Mouse (Mus musculus) thymus, adult 2 months (tissue): Measurements from ENCODE around the gene Coro1a. TPM values are rescaled to one million over a fixed set of nuclear protein-coding genes. Genes with fewer than 3 reads are reported as not detected.

Experiments used
- DNase-seq: peaks from one replicate; pipeline ENCODE4 v3.0.0; 2021
- H3K27ac ChIP-seq: fragments of 200-500 bp; 2 replicates; pipeline ENCODE4 v1.5.1; 2012; ENCODE audit warnings: low read length, control low read depth; ENCODE audit not compliant: control insufficient read depth, insufficient read depth
- H3K27me3 ChIP-seq: fragments of 200-500 bp; 2 replicates; pipeline ENCODE4 v1.6.1; 2012; ENCODE audit warnings: mild to moderate bottlenecking, low read length, moderate library complexity, mixed read lengths; ENCODE audit not compliant: control insufficient read depth, insufficient read depth
- H3K36me3 ChIP-seq: fragments of 200-500 bp; 2 replicates; pipeline ENCODE4 v1.6.1; 2012; ENCODE audit warnings: mild to moderate bottlenecking, low read length, moderate library complexity; ENCODE audit not compliant: control insufficient read depth, insufficient read depth
- H3K4me1 ChIP-seq: fragments of 200-500 bp; replicated peaks from 2 replicates; pipeline ENCODE4 v1.6.1; 2012; ENCODE audit warnings: low read length; ENCODE audit not compliant: control insufficient read depth, insufficient read depth
- H3K4me3 ChIP-seq: fragments of 200-500 bp; 2 replicates; pipeline ENCODE4 v1.5.1; 2012; ENCODE audit warnings: mild to moderate bottlenecking, low read length, control low read depth, moderate library complexity; ENCODE audit not compliant: control insufficient read depth, insufficient read depth
- CTCF ChIP-seq: fragments of 200-500 bp; IDR thresholded peaks from 2 replicates; pipeline ENCODE4 v1.5.1; 2012; ENCODE audit warnings: mild to moderate bottlenecking, control low read depth, low read length, moderate library complexity, borderline replicate concordance; ENCODE audit not compliant: control insufficient read depth, poor library complexity, insufficient read depth; ENCODE audit errors: extremely low read depth
- POLR2A ChIP-seq: fragments of 200-500 bp; IDR thresholded peaks from 2 replicates; pipeline ENCODE4 v1.6.1; 2012; ENCODE audit warnings: mild to moderate bottlenecking, low read length, control low read depth, moderate library complexity; ENCODE audit not compliant: control insufficient read depth, poor library complexity, insufficient read depth; ENCODE audit errors: extremely low read depth
- WGBS: fragments of 180-500 bp; shearing (Covaris S2); methylation state at CpG from one replicate; pipeline ENCODE4 v1.1.7; 2018; 5-methylcytosine and 5-hydroxymethylcytosine counted together
- polyA plus RNA-seq: library from polyadenylated mRNA; depleted of rRNA; stranded (reverse); fragments of >200 nt; gene quantifications from 2 replicates; pipeline ENCODE4 v1.2.3, GENCODE M21; 2012

Coro1a gene
- polyA plus RNA-seq, 1 experiment = 2,939 TPM

DNA sequence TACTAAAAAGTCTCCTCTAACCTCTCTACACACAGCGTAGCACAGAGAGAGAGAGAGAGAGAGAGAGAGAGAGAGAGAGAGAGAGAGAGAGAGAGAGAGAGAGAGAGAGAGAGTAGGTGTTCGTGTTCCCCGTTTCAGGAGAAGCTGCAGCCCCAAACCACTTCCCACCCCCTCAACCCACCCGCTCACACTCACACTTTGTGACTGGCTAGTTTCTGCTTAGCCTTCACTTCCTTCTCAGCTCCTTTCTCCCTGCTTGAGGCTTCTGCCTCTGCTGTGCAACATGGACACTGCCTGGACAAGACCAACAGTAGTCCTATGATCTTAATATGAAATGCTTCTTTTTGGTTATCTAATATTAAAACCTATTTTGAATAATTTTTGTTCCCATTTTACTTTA is 2.7 kb upstream of the Coro1a start:
- Histone ChIP-seq H3K27me3 (no peaks in the 10 kb centered on the region), H3K27ac (peak overlapping the region; percentile 61; the same call in 1 of the 2 replicates), H3K36me3 (no peaks in the 10 kb centered on the region), H3K4me3 (no peak overlapping the region), H3K4me1 (peaks cover 45% of the 10 kb centered on the region)
- peak; percentile 35 for DNase-seq
- WGBS = 7% methylated on average over 4 of the region's 4 CpGs
- TF ChIP-seq POLR2A (no peak), CTCF (no peak)

DNA sequence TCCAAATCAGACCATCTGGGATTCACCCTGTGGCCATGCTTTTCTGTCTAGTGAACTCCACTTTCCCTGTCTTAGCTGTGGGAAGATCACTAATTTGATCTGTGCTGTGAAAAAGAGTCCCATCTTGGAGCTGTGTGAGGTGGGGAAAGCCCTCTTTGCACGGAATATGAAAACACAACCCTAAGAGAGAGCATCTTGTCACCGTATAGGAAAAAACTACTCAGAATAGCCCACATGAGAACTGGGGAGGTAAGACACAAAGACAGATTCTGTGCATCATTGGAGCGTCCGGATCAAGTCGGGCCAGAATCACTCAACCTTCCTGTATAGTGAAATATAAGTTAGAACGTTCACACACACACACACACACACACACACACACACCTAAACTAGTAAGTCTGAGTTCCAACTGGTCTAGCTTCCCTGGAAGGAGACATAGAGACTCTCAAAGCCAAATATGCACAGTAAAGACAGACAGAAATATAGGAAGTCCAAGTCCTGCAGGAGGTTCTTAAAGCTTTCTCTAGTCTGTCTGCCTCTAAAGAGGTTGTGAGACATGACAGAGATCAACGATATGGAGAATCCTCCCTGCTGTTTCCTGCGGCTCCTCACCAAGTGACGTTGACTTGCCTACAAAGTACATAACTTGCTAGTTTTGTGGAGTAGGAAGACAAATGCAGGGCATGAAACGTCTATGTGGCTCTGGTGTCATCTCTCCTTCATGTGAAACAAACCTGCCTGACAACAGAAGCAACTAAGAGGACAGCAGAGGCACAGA is 777 bp upstream of the Coro1a start:
- DNase-seq = no peak
- peak overlapping the region; percentile 98 for H3K27ac ChIP-seq
- H3K4me3 ChIP-seq = no peak overlapping the region
- peaks cover 51% of the 10 kb centered on the region for H3K4me1 ChIP-seq
- no peak for TF ChIP-seq CTCF
- no peak for TF ChIP-seq POLR2A
- 74% methylated on average over 10 of the region's 10 CpGs for WGBS
- no peaks in the 10 kb centered on the region for H3K27me3 ChIP-seq
- H3K36me3 ChIP-seq = no peaks in the 10 kb centered on the region

DNA sequence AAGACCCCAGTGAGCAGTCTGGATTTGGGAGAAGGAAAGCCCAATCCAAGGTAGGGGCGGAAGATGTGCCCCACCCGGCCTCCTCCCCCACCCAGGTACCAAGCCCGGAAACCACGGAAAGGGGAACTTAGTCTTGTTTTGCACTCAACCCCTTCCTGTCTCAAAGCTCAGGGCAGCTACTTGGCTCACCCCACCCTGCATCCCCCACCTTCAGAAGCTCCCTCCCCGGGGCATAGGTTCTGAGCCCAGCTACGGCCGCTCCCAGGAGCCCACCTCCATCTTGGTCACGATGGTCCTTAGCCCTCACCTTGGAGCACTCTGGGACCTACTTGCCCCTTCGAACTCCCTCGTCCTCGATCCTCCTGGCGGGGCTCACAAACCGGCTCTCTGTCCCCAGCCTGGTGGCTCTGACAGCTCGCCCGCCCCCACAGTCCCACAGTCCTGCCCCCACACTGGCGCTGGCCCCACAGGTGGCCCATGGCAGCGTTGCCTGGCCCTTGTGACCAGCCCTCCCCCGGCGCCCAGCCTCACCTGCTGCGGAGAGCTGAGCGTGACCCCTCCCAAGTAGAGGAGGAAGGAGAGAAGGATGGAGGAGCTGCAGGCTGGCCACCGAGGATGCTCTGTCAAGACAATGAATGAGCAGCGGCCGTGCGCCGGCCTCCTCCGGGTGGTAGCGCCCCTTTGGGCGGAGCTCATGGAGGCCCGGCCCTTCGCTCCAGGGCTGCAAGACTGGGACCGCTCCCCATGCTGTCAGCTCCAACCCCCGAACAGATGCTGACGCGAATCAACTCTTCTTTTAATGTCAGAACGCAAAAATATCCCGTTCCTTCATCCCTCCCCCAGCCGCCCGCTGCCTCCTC is 3.2 kb downstream of the Coro1a start:
- Histone ChIP-seq H3K27ac (peak overlapping the region; percentile 98), H3K4me3 (peak overlapping the region; percentile 88), H3K27me3 (no peaks in the 10 kb centered on the region), H3K36me3 (peaks cover 32% of the 10 kb centered on the region), H3K4me1 (peaks cover 51% of the 10 kb centered on the region)
- no peak for TF ChIP-seq CTCF
- peak; percentile 79 for TF ChIP-seq POLR2A
- DNase-seq = peak; percentile 91
- under 1% methylated on average over 39 of the region's 39 CpGs for WGBS

DNA sequence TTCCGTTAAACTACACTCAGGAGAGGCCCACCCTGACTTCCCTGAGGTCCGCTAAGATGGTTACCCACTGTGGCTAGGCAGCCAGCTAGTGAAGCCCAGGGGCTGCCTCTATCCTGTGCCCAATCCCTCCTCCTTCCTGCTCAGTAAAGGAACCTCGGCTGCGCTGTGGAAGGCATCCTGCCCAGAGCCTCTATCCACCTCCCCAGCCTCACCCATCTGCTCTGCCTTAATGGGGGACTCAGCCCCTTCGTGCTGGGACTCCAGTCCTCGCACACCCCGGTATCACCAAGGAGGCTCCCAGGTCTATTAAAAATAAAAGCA is 3.9 kb downstream of the Coro1a start:
- DNase-seq = no peak
- WGBS = 3% methylated on average over 7 of the region's 7 CpGs
- peaks cover 39% of the 10 kb centered on the region for H3K36me3 ChIP-seq
- no peaks in the 10 kb centered on the region for H3K27me3 ChIP-seq
- peak overlapping the region; percentile 98 for H3K27ac ChIP-seq
- TF ChIP-seq CTCF (no peak), POLR2A (no peak)
- H3K4me3 ChIP-seq = peak overlapping the region; percentile 88
- H3K4me1 ChIP-seq = peaks cover 51% of the 10 kb centered on the region

DNA sequence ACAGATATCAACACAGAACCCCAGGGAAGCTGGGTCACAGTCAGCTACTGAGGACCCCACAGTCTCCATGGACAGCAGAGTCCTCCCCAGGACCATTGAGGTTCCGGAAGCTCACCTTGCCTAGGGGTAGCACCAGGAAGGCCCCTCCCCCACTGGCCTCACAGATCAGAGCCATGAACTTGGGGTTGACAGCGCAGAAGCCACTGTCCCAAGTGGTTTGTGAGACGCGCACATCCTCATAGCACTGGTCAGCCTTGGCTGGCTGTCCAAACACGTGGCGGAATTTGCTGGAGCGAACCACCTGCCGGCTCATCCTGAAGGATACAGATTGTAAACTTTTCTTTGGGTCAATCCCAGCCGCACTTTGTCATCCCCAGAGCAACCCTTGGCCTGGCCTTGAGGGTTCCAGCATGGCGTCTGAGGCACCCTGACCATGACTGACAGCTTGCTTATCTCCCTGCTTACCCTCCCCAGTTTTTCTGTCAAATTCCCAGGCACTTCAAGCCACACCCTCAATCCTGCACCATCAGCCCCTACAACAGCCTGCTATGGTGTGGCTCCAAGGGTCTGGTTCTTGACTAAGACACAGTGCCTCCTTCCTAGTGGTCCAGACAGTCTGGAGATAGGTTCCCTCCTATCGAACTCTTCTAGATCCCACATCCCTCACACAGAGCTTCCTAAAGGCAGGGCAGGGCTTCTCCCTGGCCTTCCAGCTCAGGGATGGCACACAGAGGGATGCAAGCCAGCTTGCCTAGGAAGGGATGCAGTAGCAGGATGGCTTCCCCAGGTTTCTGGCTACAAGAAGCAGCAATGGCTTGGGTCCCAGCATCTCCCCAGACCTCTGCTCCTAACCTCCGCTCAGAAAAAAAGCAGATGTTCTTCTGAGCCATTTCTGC is 4.5 kb downstream of the Coro1a start:
- H3K27ac ChIP-seq = peak overlapping the region; percentile 98
- H3K27me3 ChIP-seq = no peaks in the 10 kb centered on the region
- DNase-seq = peak; percentile 80
- 14% methylated on average over 12 of the region's 12 CpGs for WGBS
- peak overlapping the region; percentile 88 for H3K4me3 ChIP-seq
- H3K4me1 ChIP-seq = peaks cover 48% of the 10 kb centered on the region
- peaks cover 39% of the 10 kb centered on the region for H3K36me3 ChIP-seq
- TF ChIP-seq POLR2A (no peak), CTCF (no peak)

DNA sequence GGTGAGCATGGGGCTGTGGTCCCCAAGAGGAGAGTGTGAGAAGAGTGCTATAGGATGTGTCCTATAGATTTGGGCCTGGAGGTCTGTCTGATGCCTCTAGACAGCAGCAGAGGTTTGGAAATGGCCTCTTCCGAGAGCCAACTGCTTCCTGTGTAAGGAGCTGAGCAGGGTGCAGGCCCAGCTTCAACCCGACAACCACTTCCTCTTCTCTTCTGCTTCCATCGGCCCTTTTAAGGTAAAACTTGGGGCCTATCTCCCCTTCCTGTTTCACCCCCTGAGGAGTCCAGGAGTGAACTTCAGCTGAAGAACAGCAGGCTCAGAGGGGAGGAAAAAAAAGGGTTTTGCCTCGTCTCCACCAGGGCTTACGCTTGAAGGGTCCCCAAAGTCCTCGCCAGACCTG is 5.2 kb downstream of the Coro1a start:
- Histone ChIP-seq H3K27ac (peak overlapping the region; percentile 98), H3K36me3 (peaks cover 39% of the 10 kb centered on the region), H3K4me1 (peaks cover 45% of the 10 kb centered on the region), H3K4me3 (peak overlapping the region; percentile 88), H3K27me3 (no peaks in the 10 kb centered on the region)
- TF ChIP-seq POLR2A (peak; percentile 75), CTCF (no peak)
- WGBS = 5% methylated on average over 6 of the region's 6 CpGs
- DNase-seq = peak; percentile 77
